Mouse (Mus musculus): Measurements from ENCODE around the gene Fam229a. TPM values are rescaled to one million over a fixed set of nuclear protein-coding genes. Genes with fewer than 3 reads are reported as not detected.

Gene Fam229a
- polyA plus RNA-seq, 1 experiment: 0.70 TPM

DNA sequence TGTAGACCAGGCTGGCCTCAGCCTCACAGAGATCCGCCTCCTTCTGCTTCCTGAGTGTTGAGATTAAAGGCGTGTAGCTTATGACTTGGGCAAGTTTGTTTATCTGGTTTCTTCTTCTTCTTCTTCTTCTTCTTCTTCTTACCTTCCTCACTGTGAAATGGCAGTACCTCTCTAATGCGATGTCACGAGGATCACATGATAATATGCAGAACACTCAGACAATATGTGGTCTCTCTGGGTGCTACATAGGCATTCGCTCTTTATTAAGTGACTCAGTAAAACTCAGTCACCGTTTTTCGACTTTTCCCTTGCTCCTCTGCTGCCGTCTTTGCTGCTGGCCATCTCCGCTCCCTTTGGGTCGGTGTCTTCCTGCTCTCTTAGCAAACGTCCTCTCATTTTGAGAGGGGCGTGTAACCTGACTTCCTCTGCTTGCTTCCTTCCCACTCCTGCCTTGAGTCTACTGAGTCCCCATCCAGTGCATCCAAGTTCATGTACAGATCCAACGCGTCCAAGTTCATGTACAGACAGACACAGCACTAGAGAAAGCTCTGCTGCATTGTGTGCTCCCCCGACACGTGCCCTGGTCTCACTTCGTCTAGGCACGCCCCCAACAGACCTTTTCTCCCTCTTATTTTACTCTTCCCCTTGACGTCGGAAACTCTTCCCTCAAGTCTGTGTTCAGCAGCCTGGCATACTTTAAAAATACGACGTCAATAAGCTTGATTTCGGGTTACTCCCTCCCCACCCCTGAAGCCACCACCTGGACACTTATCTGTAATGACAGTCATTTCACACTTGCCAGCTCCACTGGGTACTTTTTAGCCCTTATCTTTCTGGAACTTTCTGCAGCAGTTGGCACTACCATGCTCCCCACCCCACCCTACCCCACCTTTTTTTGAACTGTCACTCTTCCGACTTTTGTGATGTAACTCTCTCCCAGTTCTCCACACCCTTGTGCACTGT lies 27.6 kb upstream of the Fam229a start:
- no peak overlapping the region for H3K4me3 ChIP-seq (ENCODE audit: extremely low read depth, insufficient read depth, insufficient read length)
- peak overlapping the region; percentile 48; the same call in 1 of the 2 replicates for H3K27ac ChIP-seq (ENCODE audit: insufficient read depth, low read length)
- H3K4me1 ChIP-seq (ENCODE audit: control insufficient read depth, insufficient read depth, insufficient read length): no peaks in the 10 kb centered on the region; the same call in 1 of the 2 replicates
- TF ChIP-seq POLR2A (IDR thresholded peaks at IDR 0.05; ENCODE audit: low read depth, low read length) (no peak), CTCF (IDR thresholded peaks at IDR 0.05; ENCODE audit: extremely low read depth, insufficient read depth, insufficient read length, insufficient replicate concordance) (no peak)
- no peak for DNase-seq (ENCODE audit: low read depth in 1 of 2, low spot score in 2 of 2)
- no peaks in the 10 kb centered on the region for H3K27me3 ChIP-seq (ENCODE audit: control insufficient read depth, insufficient read depth, low read length)
- 80% methylated on average over 24 of the region's 24 CpGs for WGBS
- peaks cover 24% of the 10 kb centered on the region for H3K36me3 ChIP-seq (ENCODE audit: control insufficient read depth, insufficient read depth, low read length)

DNA sequence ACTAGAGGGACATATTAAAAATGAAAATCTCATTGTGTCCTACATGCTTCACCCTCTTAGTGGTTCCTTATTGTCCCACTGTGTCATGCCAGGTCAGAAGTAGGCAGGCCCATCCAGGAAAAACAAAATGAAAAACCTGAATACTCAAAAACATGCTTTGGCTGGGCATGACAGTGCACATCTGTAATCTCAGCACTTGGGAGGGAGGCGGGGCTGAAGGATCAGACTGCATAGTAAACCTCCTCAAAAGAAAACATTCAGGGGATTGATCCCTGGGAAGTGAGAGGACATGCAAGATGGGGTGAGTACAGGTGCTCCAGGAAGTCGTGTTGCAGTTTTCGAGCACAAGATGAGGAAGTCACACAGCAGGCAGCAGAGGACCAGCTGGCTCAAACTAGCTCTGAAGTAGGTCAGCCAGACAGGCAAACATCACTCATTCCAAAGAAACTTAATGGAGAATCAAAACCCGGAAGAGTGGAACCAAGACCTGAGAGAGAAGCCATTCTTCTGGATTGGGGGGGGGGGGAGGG lies 26.6 kb upstream of the Fam229a start:
- no peak for DNase-seq (ENCODE audit: low read depth in 1 of 2, low spot score in 2 of 2)
- H3K4me1 ChIP-seq (ENCODE audit: control insufficient read depth, insufficient read depth, insufficient read length): no peaks in the 10 kb centered on the region; the same call in 1 of the 2 replicates
- peak overlapping the region; percentile 45; the same call in 1 of the 2 replicates for H3K27ac ChIP-seq (ENCODE audit: insufficient read depth, low read length)
- 62% methylated on average over 4 of the region's 4 CpGs for WGBS
- H3K36me3 ChIP-seq (ENCODE audit: control insufficient read depth, insufficient read depth, low read length): peaks cover 32% of the 10 kb centered on the region
- H3K27me3 ChIP-seq (ENCODE audit: control insufficient read depth, insufficient read depth, low read length): no peaks in the 10 kb centered on the region
- no peak for TF ChIP-seq CTCF (IDR thresholded peaks at IDR 0.05; ENCODE audit: extremely low read depth, insufficient read depth, insufficient read length, insufficient replicate concordance)
- no peak overlapping the region for H3K4me3 ChIP-seq (ENCODE audit: extremely low read depth, insufficient read depth, insufficient read length)

- DNase-seq (ENCODE audit: low read depth in 1 of 2, low spot score in 2 of 2): no peak
- H3K4me3 ChIP-seq (ENCODE audit: extremely low read depth, insufficient read depth, insufficient read length): no peak overlapping the region
- no peaks in the 10 kb centered on the region for H3K27me3 ChIP-seq (ENCODE audit: control insufficient read depth, insufficient read depth, low read length)
- 95% methylated on average over 11 of the region's 11 CpGs for WGBS
- H3K4me1 ChIP-seq (ENCODE audit: control insufficient read depth, insufficient read depth, insufficient read length): no peaks in the 10 kb centered on the region
- TF ChIP-seq POLR2A (IDR thresholded peaks at IDR 0.05; ENCODE audit: low read depth, low read length): no peak
- no peak for TF ChIP-seq CTCF (IDR thresholded peaks at IDR 0.05; ENCODE audit: extremely low read depth, insufficient read depth, insufficient read length, insufficient replicate concordance)
- H3K27ac ChIP-seq (ENCODE audit: insufficient read depth, low read length): no peak overlapping the region
- peaks cover 49% of the 10 kb centered on the region for H3K36me3 ChIP-seq (ENCODE audit: control insufficient read depth, insufficient read depth, low read length)
Measured at GRCm38 (mm10) chr4:129476047-129476446, 14.9 kb upstream of the Fam229a start.

DNA sequence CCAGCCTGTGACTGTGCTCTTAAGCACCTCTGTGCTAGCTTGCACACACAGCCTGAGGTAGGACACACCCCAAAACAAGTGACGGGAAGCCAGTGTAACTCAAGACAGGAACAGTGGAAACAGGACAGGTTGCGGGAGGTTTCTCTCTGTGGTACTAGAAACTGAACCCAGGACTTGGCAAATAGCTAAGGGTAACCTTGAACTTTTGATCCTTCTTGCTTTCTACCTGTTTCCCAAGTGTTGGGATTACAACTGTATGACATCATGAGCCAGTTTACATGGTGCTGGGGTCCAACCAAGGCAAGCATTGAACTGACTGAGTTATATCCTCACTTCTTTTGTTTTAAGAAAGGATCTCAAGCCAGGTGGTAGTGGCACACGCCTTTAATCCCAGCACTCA lies 11.1 kb upstream of the Fam229a start:
- Histone ChIP-seq H3K4me1 (ENCODE audit: control insufficient read depth, insufficient read depth, insufficient read length) (no peaks in the 10 kb centered on the region), H3K27ac (ENCODE audit: insufficient read depth, low read length) (no peak overlapping the region), H3K36me3 (ENCODE audit: control insufficient read depth, insufficient read depth, low read length) (peaks cover 32% of the 10 kb centered on the region), H3K27me3 (ENCODE audit: control insufficient read depth, insufficient read depth, low read length) (no peaks in the 10 kb centered on the region), H3K4me3 (ENCODE audit: extremely low read depth, insufficient read depth, insufficient read length) (no peak overlapping the region)
- 95% methylated on average over 3 of the region's 3 CpGs for WGBS
- no peak for DNase-seq (ENCODE audit: low read depth in 1 of 2, low spot score in 2 of 2)
- no peak for TF ChIP-seq POLR2A (IDR thresholded peaks at IDR 0.05; ENCODE audit: low read depth, low read length)
- no peak for TF ChIP-seq CTCF (IDR thresholded peaks at IDR 0.05; ENCODE audit: extremely low read depth, insufficient read depth, insufficient read length, insufficient replicate concordance)

- no peak overlapping the region for H3K4me3 ChIP-seq (ENCODE audit: extremely low read depth, insufficient read depth, insufficient read length)
- no peaks in the 10 kb centered on the region for H3K27me3 ChIP-seq (ENCODE audit: control insufficient read depth, insufficient read depth, low read length)
- DNase-seq (ENCODE audit: low read depth in 1 of 2, low spot score in 2 of 2): no peak
- 90% methylated on average over 1 of the region's 1 CpGs for WGBS
- no peak overlapping the region for H3K27ac ChIP-seq (ENCODE audit: insufficient read depth, low read length)
- TF ChIP-seq POLR2A (IDR thresholded peaks at IDR 0.05; ENCODE audit: low read depth, low read length) (no peak), CTCF (IDR thresholded peaks at IDR 0.05; ENCODE audit: extremely low read depth, insufficient read depth, insufficient read length, insufficient replicate concordance) (no peak)
- H3K36me3 ChIP-seq (ENCODE audit: control insufficient read depth, insufficient read depth, low read length): peaks cover 36% of the 10 kb centered on the region
- no peaks in the 10 kb centered on the region for H3K4me1 ChIP-seq (ENCODE audit: control insufficient read depth, insufficient read depth, insufficient read length)
Measured at GRCm38 (mm10) chr4:129481090-129481489, 9.9 kb upstream of the Fam229a start.

DNA sequence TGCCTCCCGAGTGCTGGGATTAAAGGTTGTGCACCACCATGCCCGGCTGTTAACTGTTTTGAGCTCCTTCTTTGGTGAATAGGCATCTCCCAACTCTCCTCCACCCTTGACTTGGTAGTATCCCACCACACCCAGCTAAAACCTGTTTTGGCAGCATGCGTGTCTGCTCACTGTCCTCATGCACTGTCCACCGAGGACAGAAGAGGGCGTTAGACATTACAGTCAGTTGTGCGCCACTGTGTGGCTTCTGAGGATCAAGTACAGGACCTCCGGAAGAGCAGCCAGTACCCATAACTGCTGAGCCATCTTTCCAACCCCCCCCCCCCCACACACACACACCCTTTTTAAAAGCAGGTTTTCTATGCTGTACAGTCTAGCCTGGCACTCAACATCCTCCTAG lies 3.7 kb downstream of the Fam229a start:
- no peaks in the 10 kb centered on the region for H3K36me3 ChIP-seq (ENCODE audit: control insufficient read depth, insufficient read depth, low read length)
- DNase-seq (ENCODE audit: low read depth in 1 of 2, low spot score in 2 of 2): no peak
- no peak overlapping the region for H3K4me3 ChIP-seq (ENCODE audit: extremely low read depth, insufficient read depth, insufficient read length)
- H3K27ac ChIP-seq (ENCODE audit: insufficient read depth, low read length): no peak overlapping the region
- H3K4me1 ChIP-seq (ENCODE audit: control insufficient read depth, insufficient read depth, insufficient read length): peaks cover 20% of the 10 kb centered on the region
- 81% methylated on average over 7 of the region's 7 CpGs for WGBS
- peaks cover 1% of the 10 kb centered on the region; the same call in 1 of the 2 replicates for H3K27me3 ChIP-seq (ENCODE audit: control insufficient read depth, insufficient read depth, low read length)
- TF ChIP-seq CTCF (IDR thresholded peaks at IDR 0.05; ENCODE audit: extremely low read depth, insufficient read depth, insufficient read length, insufficient replicate concordance) (no peak), POLR2A (IDR thresholded peaks at IDR 0.05; ENCODE audit: low read depth, low read length) (no peak)
